Mouse (Mus musculus) mouse embryonic stem cell (cell line): Measurements from ENCODE around the gene Tjp2.
"Not testable (repeated sequence)": the region's sequence is repeated elsewhere in the genome, so short reads cannot be mapped to it uniquely, and the experiment has no call there.

ENCODE experiments used
- in situ Hi-C, 2 experiments: fragments of 300-500 bp; cut with MboI; formaldehyde crosslinking; loops; 1 replicate in 1 of 2; 3 replicates in 1 of 2; pipeline ENCODE4 v1.14.3; 2019 to 2020; ENCODE audit warnings: low sequenced_read_pairs in 2 of 2, low pct_unique_long_range_greater_than_20kb in 1 of 2, mixed read lengths in 1 of 2; ENCODE audit not compliant: unreplicated experiment in 1 of 2

The Tjp2 gene

GRCm38 (mm10) chr19:24238011-24238410 is 13.2 kb upstream of the Tjp2 start:
- in situ Hi-C loops, result no loop called here

DNA sequence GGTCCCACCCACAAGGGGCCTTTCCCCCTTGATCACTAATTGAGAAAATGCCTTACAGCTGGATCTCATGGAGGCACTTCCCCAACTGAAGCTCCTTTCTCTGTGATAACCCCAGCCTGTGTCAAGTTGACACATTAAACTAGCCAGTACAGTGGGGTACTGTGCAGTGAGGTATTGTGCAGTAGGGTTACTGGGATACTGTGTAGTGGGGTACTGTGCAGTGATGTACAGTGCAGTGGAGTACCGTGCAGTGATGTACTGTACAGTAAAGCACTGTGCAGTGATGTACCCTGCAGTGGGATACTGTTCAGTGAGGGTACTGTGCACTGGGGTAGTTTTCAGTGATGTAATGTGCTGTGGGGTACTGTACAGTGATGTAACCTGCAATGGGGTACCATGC is 7.5 kb upstream of the Tjp2 start:
- in situ Hi-C loops, result not testable (repeated sequence)

- in situ Hi-C loops, result no loop called here
These were observed 471 bp upstream of the Tjp2 start for GRCm38 (mm10) chr19:24225305-24225696.

- in situ Hi-C loops, result no loop called here
These were observed 979 bp downstream of the Tjp2 start for GRCm38 (mm10) chr19:24223851-24224251.

- in situ Hi-C loops, result no loop called here
These were observed 3.4 kb downstream of the Tjp2 start for GRCm38 (mm10) chr19:24221455-24221854.

DNA sequence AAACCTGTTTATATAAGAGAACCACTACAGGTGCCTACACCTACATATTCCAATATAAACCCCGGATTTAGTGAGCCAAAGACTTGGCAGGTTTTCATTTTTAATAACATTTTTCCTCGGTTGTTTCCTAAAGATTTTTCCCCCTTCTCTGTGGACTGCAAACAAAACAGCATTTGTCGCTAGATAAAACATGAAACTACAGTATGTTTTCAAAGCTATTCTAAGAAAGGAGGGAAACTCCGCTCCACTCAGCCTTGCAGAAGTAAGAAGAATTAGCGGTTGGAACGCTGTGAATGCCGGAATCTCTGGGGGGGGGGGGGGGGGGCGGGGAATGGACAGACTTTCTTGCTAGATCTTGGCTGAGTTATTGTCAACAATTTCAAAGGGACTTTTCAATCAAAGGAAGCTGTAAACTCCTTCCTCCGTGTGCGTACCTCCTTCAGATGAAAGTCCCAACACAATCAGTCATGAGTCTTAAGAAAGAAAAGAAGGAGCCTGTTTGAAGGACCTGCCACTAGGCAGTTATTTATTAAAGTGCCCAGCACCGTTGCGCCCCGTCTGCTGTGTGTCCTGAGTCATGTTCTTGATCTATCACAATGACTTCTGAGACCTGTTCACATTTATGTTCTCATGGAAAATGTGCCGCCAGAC is 3.9 kb downstream of the Tjp2 start:
- in situ Hi-C loops, result no loop called here

GRCm38 (mm10) chr19:24219011-24219410 is 5.8 kb downstream of the Tjp2 start:
- in situ Hi-C loops, result no loop called here

DNA sequence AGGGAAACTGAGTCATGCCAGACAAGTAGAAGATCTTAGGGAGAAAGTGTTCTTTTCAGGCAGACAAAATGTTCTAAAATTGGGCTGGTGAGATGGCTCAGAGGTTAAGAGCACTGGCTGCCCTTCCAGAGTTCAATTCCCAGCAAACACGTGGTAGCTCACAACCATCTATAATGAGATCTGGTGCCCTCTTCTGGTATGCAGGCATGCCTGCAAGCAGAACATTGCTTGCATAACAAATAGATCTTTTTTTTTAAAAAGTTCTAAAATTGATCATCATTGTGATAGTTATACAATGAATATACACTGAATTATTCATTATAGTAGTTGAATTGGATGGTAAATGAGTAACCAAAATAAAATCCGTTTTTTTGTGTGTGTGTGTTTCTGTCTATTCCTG is 6.5 kb downstream of the Tjp2 start:
- in situ Hi-C loops, result no loop called here

DNA sequence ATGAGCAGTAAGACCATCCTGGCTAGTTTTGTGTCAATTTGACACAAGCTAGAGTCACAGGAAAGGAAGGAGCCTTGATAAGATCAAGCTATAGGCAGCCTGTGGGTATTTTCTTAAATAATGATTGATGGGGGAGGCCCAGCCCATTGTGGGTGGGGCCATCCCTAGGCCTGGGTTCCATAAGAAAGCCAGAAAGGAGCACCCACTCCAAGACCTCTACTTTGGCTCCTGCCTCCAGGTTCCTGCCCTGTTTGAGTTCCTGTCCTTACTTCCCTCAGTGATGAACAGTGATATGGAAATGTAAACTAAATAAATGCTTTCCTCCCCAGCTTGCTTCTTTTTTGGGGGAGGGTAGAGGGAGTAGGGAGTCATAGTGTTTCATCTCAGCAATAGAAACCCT is 7.0 kb downstream of the Tjp2 start:
- in situ Hi-C loops, result no loop called here

DNA sequence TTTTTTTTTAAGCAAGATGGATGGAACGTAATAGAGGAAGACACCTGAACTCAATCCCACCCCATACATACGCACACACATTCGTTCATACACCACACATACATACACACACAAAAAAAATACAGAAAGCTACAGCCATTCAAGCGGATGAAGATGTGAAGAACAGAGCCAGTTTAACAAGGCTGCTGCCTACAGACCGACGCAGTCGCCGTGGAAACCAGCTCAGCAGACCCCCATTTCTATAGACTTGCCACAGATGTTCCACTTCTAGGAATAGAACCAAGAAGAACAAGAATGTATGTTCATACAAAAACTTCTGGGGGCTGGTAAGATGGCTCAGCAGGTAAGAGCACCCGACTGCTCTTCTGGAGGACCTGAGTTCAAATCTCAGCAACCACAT is 8.1 kb downstream of the Tjp2 start:
- in situ Hi-C loops, result no loop called here

- in situ Hi-C loops, result no loop called here
These were observed 9.9 kb downstream of the Tjp2 start for GRCm38 (mm10) chr19:24214939-24215338.

GRCm38 (mm10) chr19:24213299-24213698 is 11.5 kb downstream of the Tjp2 start:
- in situ Hi-C loops, result no loop called here

DNA sequence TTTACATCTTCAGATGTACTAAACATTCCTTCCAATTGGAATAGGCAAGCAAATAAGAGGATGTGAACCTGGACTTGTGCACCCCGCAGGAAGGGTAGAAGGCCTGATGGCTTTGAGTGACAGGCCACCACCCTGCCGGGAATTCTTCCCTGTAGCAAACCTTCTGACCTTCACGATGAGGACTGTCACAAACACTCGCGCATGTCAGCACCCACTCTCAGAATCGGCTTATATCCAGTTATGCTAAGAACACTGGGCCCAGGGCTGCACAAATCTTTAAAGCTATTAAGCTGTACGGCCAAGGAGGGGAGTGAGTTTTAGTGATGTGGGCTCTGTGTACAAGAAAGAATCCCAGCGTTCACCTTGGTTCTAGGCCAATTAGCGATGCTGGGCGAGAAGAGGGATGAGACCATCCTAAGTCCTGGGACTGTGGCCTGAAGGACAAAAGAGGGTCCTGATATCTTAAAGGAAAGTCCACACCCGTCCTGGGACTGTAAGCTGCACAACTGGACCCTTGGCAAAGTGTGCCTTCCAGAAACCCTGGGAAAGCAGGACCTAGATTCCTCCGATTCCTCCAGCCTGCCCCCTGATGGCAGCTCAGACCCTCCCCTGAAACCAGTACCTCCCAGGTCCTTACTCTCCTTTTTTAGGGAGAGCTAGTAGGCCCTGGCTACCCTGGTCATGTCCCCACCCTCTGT is 12.1 kb downstream of the Tjp2 start:
- in situ Hi-C loops, result no loop called here

DNA sequence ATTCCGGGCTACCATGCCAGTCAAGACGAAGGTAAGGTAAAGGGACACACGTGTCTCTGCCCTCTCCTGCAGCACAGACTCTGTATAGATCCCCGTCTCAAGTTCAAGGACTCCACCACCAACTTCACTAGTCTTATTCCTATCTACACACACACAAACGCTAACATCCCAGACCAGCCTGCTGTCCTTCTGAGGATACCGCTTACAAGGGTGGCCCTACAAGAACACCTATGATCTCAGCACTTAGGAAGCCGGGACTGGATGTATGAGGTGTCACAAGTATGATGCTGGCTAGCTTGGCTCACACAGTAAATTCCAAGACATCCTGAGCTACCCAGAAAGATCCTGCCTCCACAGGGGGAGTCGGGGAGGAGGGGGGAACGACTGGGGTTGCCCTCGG is 13.7 kb downstream of the Tjp2 start:
- in situ Hi-C loops, result no loop called here

GRCm38 (mm10) chr19:24209516-24209915 is 15.3 kb downstream of the Tjp2 start:
- in situ Hi-C loops, result no loop called here

DNA sequence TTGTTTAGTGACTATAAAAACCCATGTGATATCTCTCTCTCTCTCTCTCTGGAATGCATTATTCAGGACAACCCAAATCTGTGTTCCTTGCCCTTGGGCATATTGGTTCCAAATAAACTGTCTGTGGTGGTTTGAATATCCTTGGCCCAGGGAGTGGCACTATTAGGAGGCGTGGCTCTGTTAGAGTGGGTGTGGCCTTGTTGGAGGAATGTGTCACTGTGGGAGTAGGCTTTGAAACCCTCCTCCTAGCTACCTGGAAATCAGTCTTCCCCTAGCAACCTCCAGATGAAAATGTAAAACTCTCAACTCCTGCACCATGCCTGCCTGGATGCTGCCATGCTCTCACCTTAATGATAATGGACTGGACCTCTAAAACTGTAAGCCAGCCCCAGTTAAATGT is 16.9 kb downstream of the Tjp2 start:
- in situ Hi-C loops, result no loop called here

GRCm38 (mm10) chr19:24205001-24205400 is 19.8 kb downstream of the Tjp2 start:
- in situ Hi-C loops, result no loop called here

DNA sequence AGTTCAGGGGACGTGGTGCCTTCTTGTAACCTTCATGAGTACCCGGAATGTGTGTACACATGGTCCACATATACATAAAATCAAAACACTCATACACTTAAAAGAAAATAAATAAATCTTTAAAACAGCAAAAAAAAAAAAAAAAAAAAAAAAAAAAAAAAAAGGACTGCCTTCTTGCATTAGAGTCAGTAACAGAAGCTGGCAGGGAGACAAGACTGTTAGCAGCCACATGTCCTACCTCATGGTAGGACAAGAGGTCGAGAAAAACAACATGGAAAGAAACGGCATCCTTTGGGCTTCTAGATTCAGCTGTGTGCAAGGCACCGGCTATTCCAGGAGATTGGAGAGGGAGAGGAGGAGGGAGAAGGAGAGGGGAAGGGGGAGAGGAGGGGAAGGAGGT is 23.0 kb downstream of the Tjp2 start:
- in situ Hi-C loops, result no loop called here

DNA sequence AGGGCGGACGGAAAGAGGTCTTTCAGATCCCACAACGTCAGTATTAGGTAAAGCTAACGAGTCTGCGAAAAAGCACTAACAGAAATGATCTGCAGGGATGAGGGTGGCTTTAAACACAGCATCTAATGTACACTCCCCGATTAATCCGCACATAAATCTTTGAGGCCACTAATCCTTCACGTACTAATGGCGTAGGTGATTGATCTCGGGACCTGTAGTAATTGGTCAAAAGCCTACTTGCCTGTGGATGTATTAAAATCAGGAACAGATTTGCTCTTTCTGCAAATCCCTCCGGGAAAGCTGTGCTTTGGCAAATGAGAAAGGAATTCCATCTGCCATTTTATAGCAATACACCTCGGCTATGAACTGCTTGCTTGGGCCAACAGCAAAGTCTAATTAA is 24.3 kb downstream of the Tjp2 start:
- in situ Hi-C loops, result no loop called here

DNA sequence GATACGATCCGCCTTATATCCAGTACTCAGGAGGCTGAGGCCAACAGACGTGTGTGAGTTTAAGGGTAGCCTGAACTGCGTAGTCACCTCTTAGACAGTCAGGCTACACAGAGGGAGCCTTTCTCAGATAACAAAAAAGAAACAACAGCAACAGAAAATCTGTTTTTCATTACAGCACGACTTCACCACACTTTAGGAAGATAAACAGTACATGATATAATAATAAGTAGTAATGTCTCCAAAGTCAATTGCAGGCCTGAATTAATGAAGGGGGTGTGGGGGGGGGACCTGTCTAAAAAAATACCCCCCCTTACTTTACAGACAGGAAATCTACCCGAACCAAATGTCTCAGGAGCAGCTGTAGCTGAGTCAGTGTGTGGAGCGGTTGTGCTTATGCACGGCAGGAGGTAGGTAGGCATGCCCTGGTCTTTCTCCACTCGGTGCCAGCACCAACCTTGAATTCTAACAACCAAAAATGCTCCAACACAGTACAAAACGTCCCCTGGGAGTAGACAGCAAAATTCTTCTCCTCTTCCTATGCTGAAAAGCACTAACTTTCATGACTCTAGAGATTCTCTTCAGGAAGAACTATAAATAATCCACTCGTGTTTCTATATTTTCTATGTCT is 26.0 kb downstream of the Tjp2 start:
- in situ Hi-C loops, result no loop called here
